Mouse (Mus musculus): ENCODE measurements at regions not wholly inside any gene's neighbourhood (a gene's known extent, or its start where the extent isn't known, plus 50 kb on each side); places are given as distances from the start of the nearest gene placed in this dataset.

DNA sequence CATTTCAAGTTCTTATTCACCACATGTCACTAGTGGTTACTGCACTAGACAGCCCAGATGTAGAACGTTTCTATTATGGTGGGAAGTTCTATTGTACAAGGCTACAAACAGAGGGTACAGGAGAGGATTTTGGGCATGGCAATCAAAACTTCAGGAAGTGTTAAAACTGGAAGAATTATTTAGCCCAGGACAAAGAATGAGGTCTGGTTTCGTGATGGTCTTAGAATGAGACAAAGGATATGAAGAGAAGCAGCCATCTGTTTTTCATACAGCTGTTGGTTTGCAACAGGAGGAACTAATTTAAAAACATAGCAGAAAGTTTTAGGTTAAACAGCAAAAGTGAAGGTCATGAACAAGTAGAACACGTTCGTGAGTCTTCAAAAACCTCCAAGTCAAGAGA, 179.2 kb upstream of the C030005K15Rik start:
- Histone ChIP-seq H3K4me2 (no peak overlapping the region), H3K27me3 (ENCODE audit: control insufficient read depth, insufficient read depth, low read length) (no peaks in the 10 kb centered on the region), H3K9ac (ENCODE audit: low read length) (no peak overlapping the region), H3K4me3 (ENCODE audit: low read depth, low read length) (no peak overlapping the region), H3K36me3 (ENCODE audit: control insufficient read depth, insufficient read depth, low read length) (no peaks in the 10 kb centered on the region), H3K27ac (ENCODE audit: low read depth, low read length) (no peak overlapping the region), H3K9me3 (ENCODE audit: control insufficient read depth, low read length) (no peaks in the 10 kb centered on the region), H3K4me1 (ENCODE audit: control insufficient read depth, insufficient read depth, low read length) (no peaks in the 10 kb centered on the region)
- WGBS, result 64% methylated on average over 4 of the region's 4 CpGs
- DNase-seq (ENCODE audit: low spot score, missing footprints) (no peak), ATAC-seq (ENCODE audit: low FRiP score) (no peak)

GRCm38 (mm10) chr10:97925568-97925967, 199.0 kb upstream of the C030005K15Rik start:
- no peaks in the 10 kb centered on the region for H3K27me3 ChIP-seq (ENCODE audit: control insufficient read depth, insufficient read depth, low read length)
- no peaks in the 10 kb centered on the region for H3K4me1 ChIP-seq (ENCODE audit: control insufficient read depth, insufficient read depth, low read length)
- 59% methylated on average over 4 of the region's 4 CpGs for WGBS
- ATAC-seq (ENCODE audit: low FRiP score), result peak; percentile 40; the same call in 1 of the 2 replicates
- H3K4me2 ChIP-seq, result no peak overlapping the region
- no peak overlapping the region for H3K9ac ChIP-seq (ENCODE audit: low read length)
- no peak for DNase-seq (ENCODE audit: low spot score, missing footprints)
- no peaks in the 10 kb centered on the region for H3K9me3 ChIP-seq (ENCODE audit: control insufficient read depth, low read length)
- no peaks in the 10 kb centered on the region for H3K36me3 ChIP-seq (ENCODE audit: control insufficient read depth, insufficient read depth, low read length)
- no peak overlapping the region for H3K27ac ChIP-seq (ENCODE audit: low read depth, low read length)
- no peak overlapping the region for H3K4me3 ChIP-seq (ENCODE audit: low read depth, low read length)

GRCm38 (mm10) chr10:97940345-97940744, 213.8 kb upstream of the C030005K15Rik start:
- Histone ChIP-seq H3K4me1 (ENCODE audit: control insufficient read depth, insufficient read depth, low read length) (no peaks in the 10 kb centered on the region), H3K27ac (ENCODE audit: low read depth, low read length) (no peak overlapping the region), H3K9me3 (ENCODE audit: control insufficient read depth, low read length) (no peaks in the 10 kb centered on the region), H3K4me3 (ENCODE audit: low read depth, low read length) (no peak overlapping the region), H3K9ac (ENCODE audit: low read length) (no peak overlapping the region), H3K27me3 (ENCODE audit: control insufficient read depth, insufficient read depth, low read length) (no peaks in the 10 kb centered on the region), H3K36me3 (ENCODE audit: control insufficient read depth, insufficient read depth, low read length) (no peaks in the 10 kb centered on the region), H3K4me2 (no peak overlapping the region)
- no peak for DNase-seq (ENCODE audit: low spot score, missing footprints)
- ATAC-seq (ENCODE audit: low FRiP score), result no peak
- WGBS, result 87% methylated on average over 2 of the region's 2 CpGs

- H3K9ac ChIP-seq (ENCODE audit: low read length), result no peak overlapping the region
- WGBS, result 88% methylated on average over 1 of the region's 1 CpGs
- ATAC-seq (ENCODE audit: low FRiP score) (no peak), DNase-seq (ENCODE audit: low spot score, missing footprints) (no peak)
- no peak overlapping the region for H3K4me2 ChIP-seq
- no peak overlapping the region for H3K4me3 ChIP-seq (ENCODE audit: low read depth, low read length)
- H3K27ac ChIP-seq (ENCODE audit: low read depth, low read length), result no peak overlapping the region
- no peaks in the 10 kb centered on the region for H3K27me3 ChIP-seq (ENCODE audit: control insufficient read depth, insufficient read depth, low read length)
- no peaks in the 10 kb centered on the region for H3K4me1 ChIP-seq (ENCODE audit: control insufficient read depth, insufficient read depth, low read length)
- no peaks in the 10 kb centered on the region for H3K36me3 ChIP-seq (ENCODE audit: control insufficient read depth, insufficient read depth, low read length)
- no peaks in the 10 kb centered on the region for H3K9me3 ChIP-seq (ENCODE audit: control insufficient read depth, low read length)
These were observed 239.3 kb upstream of the C030005K15Rik start for GRCm38 (mm10) chr10:97965881-97966280.

DNA sequence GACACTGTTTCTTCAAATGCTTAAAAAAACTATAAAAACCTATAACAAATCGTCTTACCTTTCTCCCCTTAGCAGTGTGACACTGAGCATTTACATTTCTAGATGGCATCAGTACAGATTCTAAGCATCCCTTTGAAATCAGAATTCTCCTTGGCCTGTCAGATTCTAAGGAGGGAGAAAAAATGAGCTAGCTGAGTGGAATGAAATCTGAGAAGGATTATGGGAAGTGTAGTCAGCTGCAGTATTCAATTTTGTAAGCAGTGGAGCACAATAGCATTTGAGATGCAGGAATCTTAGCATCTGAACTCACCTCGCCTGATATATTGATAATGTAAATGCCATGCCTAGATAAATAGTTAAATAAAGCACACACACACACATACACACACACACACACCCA, 240.4 kb upstream of the C030005K15Rik start:
- DNase-seq (ENCODE audit: low spot score, missing footprints), result no peak
- Histone ChIP-seq H3K4me2 (no peak overlapping the region), H3K4me3 (ENCODE audit: low read depth, low read length) (no peak overlapping the region), H3K9ac (ENCODE audit: low read length) (no peak overlapping the region), H3K27ac (ENCODE audit: low read depth, low read length) (no peak overlapping the region), H3K4me1 (ENCODE audit: control insufficient read depth, insufficient read depth, low read length) (no peaks in the 10 kb centered on the region), H3K36me3 (ENCODE audit: control insufficient read depth, insufficient read depth, low read length) (no peaks in the 10 kb centered on the region), H3K9me3 (ENCODE audit: control insufficient read depth, low read length) (no peaks in the 10 kb centered on the region), H3K27me3 (ENCODE audit: control insufficient read depth, insufficient read depth, low read length) (no peaks in the 10 kb centered on the region)
- 66% methylated on average over 2 of the region's 2 CpGs for WGBS
- no peak for ATAC-seq (ENCODE audit: low FRiP score)

DNA sequence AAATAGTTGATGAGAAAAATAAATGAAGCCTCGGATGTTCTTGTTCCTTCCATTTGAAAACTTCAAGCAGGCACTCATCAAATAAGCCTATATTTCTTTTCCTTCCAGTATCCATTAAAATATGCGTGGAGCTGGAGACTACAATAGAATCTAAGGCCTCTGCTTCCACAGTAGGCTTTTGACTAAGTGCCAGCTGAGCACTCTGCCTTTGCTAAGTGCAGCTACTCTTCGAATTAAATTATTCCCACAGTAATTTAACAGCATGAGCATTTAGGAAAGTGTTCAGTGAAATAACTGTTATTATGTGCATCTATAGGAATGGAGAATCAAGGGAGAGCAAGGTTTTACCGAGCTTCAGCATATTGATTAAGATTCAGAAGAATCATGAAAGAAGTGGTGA, 280.5 kb upstream of the C030005K15Rik start:
- 45% methylated on average over 4 of the region's 4 CpGs for whole genome bisulfite sequencing
- Histone ChIP-seq H3K27ac (ENCODE audit: low read depth, low read length) (no peak overlapping the region), H3K27me3 (ENCODE audit: control insufficient read depth, insufficient read depth, low read length) (no peaks in the 10 kb centered on the region), H3K4me2 (no peak overlapping the region), H3K9ac (ENCODE audit: low read length) (no peak overlapping the region), H3K4me3 (ENCODE audit: low read depth, low read length) (no peak overlapping the region), H3K4me1 (ENCODE audit: control insufficient read depth, insufficient read depth, low read length) (0 out of 2 replicates have a peak, but pooled peaks cover 2% of the 10 kb centered on the region), H3K36me3 (ENCODE audit: control insufficient read depth, insufficient read depth, low read length) (no peaks in the 10 kb centered on the region), H3K9me3 (ENCODE audit: control insufficient read depth, low read length) (no peaks in the 10 kb centered on the region)
- peak; percentile 67; the same call in 1 of the 2 replicates for ATAC-seq (ENCODE audit: low FRiP score)
- DNase-seq (ENCODE audit: low spot score, missing footprints), result no peak

DNA sequence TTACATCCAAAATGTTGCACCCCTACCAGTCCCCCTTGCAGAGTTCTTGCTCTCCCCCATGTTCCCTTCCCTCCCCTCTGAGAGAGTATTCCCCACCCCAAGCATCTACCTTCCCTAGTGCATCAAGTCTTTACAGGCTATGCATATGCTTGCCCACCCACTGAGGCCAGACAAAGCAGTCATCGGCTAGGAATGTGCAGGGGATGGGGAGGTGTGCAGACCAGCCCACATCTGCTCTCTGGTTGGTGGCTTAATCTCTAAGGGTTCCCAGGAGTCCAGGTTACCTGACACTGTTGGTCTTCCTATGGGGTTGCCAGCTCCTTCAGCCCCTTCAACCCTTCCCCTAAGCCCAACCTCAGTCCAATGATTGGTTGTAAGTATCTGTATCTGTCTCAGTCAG, 281.8 kb upstream of the C030005K15Rik start:
- WGBS, result 24% methylated on average over 1 of the region's 1 CpGs
- Histone ChIP-seq H3K4me1 (ENCODE audit: control insufficient read depth, insufficient read depth, low read length) (0 out of 2 replicates have a peak, but pooled peaks cover 2% of the 10 kb centered on the region), H3K4me2 (no peak overlapping the region), H3K9ac (ENCODE audit: low read length) (no peak overlapping the region), H3K4me3 (ENCODE audit: low read depth, low read length) (no peak overlapping the region), H3K36me3 (ENCODE audit: control insufficient read depth, insufficient read depth, low read length) (no peaks in the 10 kb centered on the region), H3K27ac (ENCODE audit: low read depth, low read length) (no peak overlapping the region), H3K9me3 (ENCODE audit: control insufficient read depth, low read length) (no peaks in the 10 kb centered on the region), H3K27me3 (ENCODE audit: control insufficient read depth, insufficient read depth, low read length) (no peaks in the 10 kb centered on the region)
- ATAC-seq (ENCODE audit: low FRiP score), result peak; percentile 45; the same call in 1 of the 2 replicates
- no peak for DNase-seq (ENCODE audit: low spot score, missing footprints)

DNA sequence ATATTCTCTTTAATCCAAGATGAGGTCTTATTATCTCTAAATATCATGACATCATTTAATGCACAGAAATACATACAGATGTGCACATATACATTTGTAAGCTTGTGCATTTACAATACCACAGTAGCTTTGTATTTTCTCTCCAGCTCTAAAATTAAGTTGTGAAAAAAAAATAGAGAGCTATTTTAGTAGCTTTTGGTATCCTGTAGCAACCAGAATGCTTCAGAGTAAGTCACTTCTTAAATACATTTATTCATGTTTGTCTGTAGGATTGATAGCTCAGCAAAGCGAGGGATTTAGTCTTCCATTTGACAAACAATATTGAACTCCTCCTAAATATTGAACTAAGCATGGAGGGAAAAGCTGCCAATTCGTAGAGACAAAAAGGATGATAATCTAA, 286.4 kb upstream of the C030005K15Rik start:
- Histone ChIP-seq H3K4me2 (no peak overlapping the region), H3K4me3 (ENCODE audit: low read depth, low read length) (no peak overlapping the region), H3K9ac (ENCODE audit: low read length) (no peak overlapping the region), H3K9me3 (ENCODE audit: control insufficient read depth, low read length) (no peaks in the 10 kb centered on the region), H3K27ac (ENCODE audit: low read depth, low read length) (no peak overlapping the region), H3K27me3 (ENCODE audit: control insufficient read depth, insufficient read depth, low read length) (no peaks in the 10 kb centered on the region), H3K4me1 (ENCODE audit: control insufficient read depth, insufficient read depth, low read length) (no peaks in the 10 kb centered on the region), H3K36me3 (ENCODE audit: control insufficient read depth, insufficient read depth, low read length) (no peaks in the 10 kb centered on the region)
- ATAC-seq (ENCODE audit: low FRiP score) (no peak), DNase-seq (ENCODE audit: low spot score, missing footprints) (no peak)
- WGBS, result 82% methylated on average over 2 of the region's 2 CpGs

GRCm38 (mm10) chr10:98014985-98015902, 288.7 kb upstream of the C030005K15Rik start:
- ATAC-seq (ENCODE audit: low FRiP score), result no peak

More at GRCm38 (mm10) chr10:98014985-98015902, 288.7 kb upstream of the C030005K15Rik start:
- no peaks in the 10 kb centered on the region for H3K36me3 ChIP-seq (ENCODE audit: control insufficient read depth, insufficient read depth, low read length)
- 88% methylated on average over 10 of the region's 10 CpGs for WGBS
- H3K4me1 ChIP-seq (ENCODE audit: control insufficient read depth, insufficient read depth, low read length), result no peaks in the 10 kb centered on the region
- H3K4me3 ChIP-seq (ENCODE audit: low read depth, low read length), result no peak overlapping the region
- no peak overlapping the region for H3K9ac ChIP-seq (ENCODE audit: low read length)
- no peak overlapping the region for H3K27ac ChIP-seq (ENCODE audit: low read depth, low read length)
- no peak overlapping the region for H3K4me2 ChIP-seq
- H3K27me3 ChIP-seq (ENCODE audit: control insufficient read depth, insufficient read depth, low read length), result no peaks in the 10 kb centered on the region
- H3K9me3 ChIP-seq (ENCODE audit: control insufficient read depth, low read length), result no peaks in the 10 kb centered on the region
- no peak for DNase-seq (ENCODE audit: low spot score, missing footprints)
